Mouse (Mus musculus) ovary, adult 10 weeks (tissue): ENCODE data around the gene Gpnmb. TPM values are rescaled to one million over a fixed set of nuclear protein-coding genes. Genes with fewer than 3 reads are reported as not detected.

Experiments used
- polyA plus RNA-seq: library from polyadenylated mRNA; stranded (reverse); fragments of 350-450 nt; fragmentation: Illumina TruSeq; extraction: RNeasy Lipid Tissue Mini Kit (QIAGEN cat#74804); gene quantifications from one replicate; pipeline ENCODE4 v1.2.3, GENCODE M21; 2014

Gpnmb gene
- 23.3 TPM for polyA plus RNA-seq

GRCm38 (mm10) chr6:49036275-49037267, at the start of gene Gpnmb:
Gene Gpnmb, plus strand, starts transcription at chr6:49036546.

GRCm38 (mm10) chr6:49073304-49074116, 37.2 kb downstream of the Gpnmb start, which contains the start of gene Malsu1:
Gene Malsu1, plus strand, starts transcription at chr6:49073795.

Other genes starting within 250 kb of the Gpnmb start
- gene Tmem176a, start 195.6 kb upstream of the Gpnmb start, polyA plus RNA-seq = 202 TPM
- 45.4 TPM for gene Tmem176b, start 195.1 kb upstream of the Gpnmb start, polyA plus RNA-seq
- 3.1 TPM for gene Aoc1, start 163.7 kb upstream of the Gpnmb start, polyA plus RNA-seq
- gene 1600015I10Rik, start 106.7 kb upstream of the Gpnmb start, polyA plus RNA-seq = not detected
- not detected for gene Doxl2, start 61.6 kb upstream of the Gpnmb start, polyA plus RNA-seq
- gene Svs1, start 49.7 kb upstream of the Gpnmb start, polyA plus RNA-seq = not detected
- gene Malsu1, start 37.2 kb downstream of the Gpnmb start, polyA plus RNA-seq = 21.9 TPM
- 2.3 TPM for gene Igf2bp3, start 178.4 kb downstream of the Gpnmb start, polyA plus RNA-seq
- gene Tra2a, start 227.5 kb downstream of the Gpnmb start, polyA plus RNA-seq = 236 TPM